Mouse (Mus musculus): ENCODE data around the gene Syndig1. TPM values are rescaled to one million over a fixed set of nuclear protein-coding genes. Genes with fewer than 3 reads are reported as not detected.
A peak's percentile ranks its signal among the peaks of the same experiment; 100 is the strongest.

Syndig1 gene
- 16.4 and 16.6 TPM in 2 replicates for polyA plus RNA-seq (2014; fragmentation: Nextera tagmentation; extraction: Ambion mirVana)

- WGBS: 86% methylated on average over 2 of the region's 2 CpGs
- peaks cover 4% of the 10 kb centered on the region; the same call in 1 of the 2 replicates for H3K4me1 ChIP-seq (ENCODE audit: control insufficient read depth, insufficient read depth, low read length)
- H3K27me3 ChIP-seq (replicated peaks; ENCODE audit: control insufficient read depth, insufficient read depth, low read length): 0 out of 2 replicates have a peak, but pooled peaks cover 12% of the 10 kb centered on the region
- no peak for DNase-seq (ENCODE audit: low spot score)
- ATAC-seq: no peak
- H3K9ac ChIP-seq (ENCODE audit: low read length): peak within 1 kb of the TSS; percentile 66; the same call in 1 of the 2 replicates
- H3K36me3 ChIP-seq (ENCODE audit: control insufficient read depth, insufficient read depth, low read length): no peaks in the 10 kb centered on the region
- peak within 1 kb of the TSS; percentile 97 for H3K4me2 ChIP-seq (ENCODE audit: low read length)
- H3K9me3 ChIP-seq (replicated peaks; ENCODE audit: control insufficient read depth, low read length): no peaks in the 10 kb centered on the region
- no peak within 1 kb of the TSS for H3K27ac ChIP-seq (ENCODE audit: low read depth, low read length)
- peak within 1 kb of the TSS; percentile 60 for H3K4me3 ChIP-seq (ENCODE audit: low read depth, low read length)
Observed at GRCm38 (mm10) chr2:149828911-149829310, at the start of gene Syndig1. Gene Syndig1, plus strand, starts transcription at chr2:149829211.

DNA sequence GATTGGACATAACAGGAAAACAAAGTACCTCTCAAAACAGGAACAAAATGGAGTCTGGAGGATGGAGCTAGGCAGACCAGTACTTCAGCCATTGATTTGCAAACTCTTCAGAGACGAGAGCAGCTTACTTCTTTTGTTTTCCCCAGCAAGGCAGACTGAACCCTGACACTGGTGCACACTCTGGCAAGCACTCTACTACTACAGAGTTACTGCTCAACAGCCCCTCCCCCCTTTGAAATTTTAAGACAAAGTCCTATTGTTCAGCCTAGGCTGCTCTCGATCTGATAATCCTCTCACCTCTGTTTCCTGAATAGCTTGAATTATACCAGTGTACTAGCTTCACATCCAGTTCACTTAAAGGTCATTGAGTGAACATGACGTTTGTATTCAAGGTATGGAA, 30.4 kb upstream of the Syndig1 start:
- peak; percentile 14 for DNase-seq (ENCODE audit: low spot score)
- H3K36me3 ChIP-seq (ENCODE audit: control insufficient read depth, insufficient read depth, low read length): no peaks in the 10 kb centered on the region
- H3K4me2 ChIP-seq (ENCODE audit: low read length): no peak overlapping the region
- no peak overlapping the region for H3K4me3 ChIP-seq (ENCODE audit: low read depth, low read length)
- H3K4me1 ChIP-seq (ENCODE audit: control insufficient read depth, insufficient read depth, low read length): no peaks in the 10 kb centered on the region
- no peak overlapping the region for H3K27ac ChIP-seq (ENCODE audit: low read depth, low read length)
- no peak overlapping the region for H3K9ac ChIP-seq (ENCODE audit: low read length)
- no peaks in the 10 kb centered on the region for H3K9me3 ChIP-seq (replicated peaks; ENCODE audit: control insufficient read depth, low read length)
- H3K27me3 ChIP-seq (replicated peaks; ENCODE audit: control insufficient read depth, insufficient read depth, low read length): no peaks in the 10 kb centered on the region
- 1% methylated on average over 3 of the region's 3 CpGs for WGBS
- ATAC-seq: peak; percentile 29; the same call in 1 of the 2 replicates

DNA sequence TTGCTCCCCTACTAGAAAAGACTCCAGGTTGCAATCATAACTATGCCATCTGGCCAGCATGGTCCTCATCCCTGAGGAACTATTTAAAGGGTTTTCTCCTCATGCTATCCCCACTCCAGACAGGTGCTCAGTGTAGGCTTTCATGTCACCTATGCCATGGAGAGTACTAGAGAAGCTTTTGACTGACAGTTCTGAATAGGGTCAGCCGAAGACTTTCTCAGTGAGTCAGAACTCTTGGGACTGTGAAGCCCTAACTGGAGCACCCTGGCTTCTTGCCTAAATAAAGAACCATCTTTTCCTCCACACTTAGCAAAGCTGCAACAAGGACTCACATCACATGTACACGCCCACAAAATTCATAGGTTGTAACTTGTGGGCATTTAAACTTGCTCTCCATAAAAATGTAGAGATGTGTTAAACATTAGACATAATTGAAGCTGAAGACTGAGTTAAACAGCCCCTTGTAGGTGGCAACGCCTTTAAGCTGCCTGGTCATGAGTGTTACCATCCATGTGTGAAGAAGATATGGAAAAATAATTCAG, 24.3 kb upstream of the Syndig1 start:
- Histone ChIP-seq H3K4me1 (ENCODE audit: control insufficient read depth, insufficient read depth, low read length) (no peaks in the 10 kb centered on the region), H3K4me3 (ENCODE audit: low read depth, low read length) (no peak overlapping the region), H3K9me3 (replicated peaks; ENCODE audit: control insufficient read depth, low read length) (no peaks in the 10 kb centered on the region), H3K9ac (ENCODE audit: low read length) (no peak overlapping the region), H3K27ac (ENCODE audit: low read depth, low read length) (no peak overlapping the region), H3K36me3 (ENCODE audit: control insufficient read depth, insufficient read depth, low read length) (no peaks in the 10 kb centered on the region), H3K4me2 (ENCODE audit: low read length) (no peak overlapping the region), H3K27me3 (replicated peaks; ENCODE audit: control insufficient read depth, insufficient read depth, low read length) (no peaks in the 10 kb centered on the region)
- ATAC-seq (no peak), DNase-seq (ENCODE audit: low spot score) (no peak)
- WGBS: 92% methylated on average over 3 of the region's 3 CpGs

- WGBS: 83% methylated on average over 2 of the region's 2 CpGs
- H3K9ac ChIP-seq (ENCODE audit: low read length): no peak overlapping the region
Observed at GRCm38 (mm10) chr2:149805256-149805655, 23.8 kb upstream of the Syndig1 start.

DNA sequence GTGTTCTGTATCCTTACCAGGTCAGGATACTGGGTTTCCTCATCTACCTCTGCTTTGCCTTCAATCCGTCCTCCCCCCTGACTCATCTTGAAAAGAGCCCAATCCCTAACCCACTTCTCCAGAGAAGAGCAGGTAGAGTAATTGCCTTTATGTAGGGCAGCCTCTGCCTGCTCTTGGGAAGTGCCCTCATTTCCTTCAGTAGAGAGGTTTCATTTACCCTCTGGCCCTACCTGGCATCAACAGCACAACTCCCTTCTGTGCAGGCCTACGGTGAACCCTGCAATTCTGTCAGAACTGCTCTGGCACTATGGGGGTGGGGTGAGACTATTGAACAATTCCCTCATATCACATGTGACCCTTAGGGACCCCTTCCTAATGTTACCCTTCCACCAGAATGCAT, 16.1 kb upstream of the Syndig1 start:
- DNase-seq (ENCODE audit: low spot score) (no peak), ATAC-seq (no peak)
- Histone ChIP-seq H3K36me3 (ENCODE audit: control insufficient read depth, insufficient read depth, low read length) (no peaks in the 10 kb centered on the region), H3K9me3 (replicated peaks; ENCODE audit: control insufficient read depth, low read length) (no peaks in the 10 kb centered on the region), H3K4me2 (ENCODE audit: low read length) (no peak overlapping the region), H3K4me1 (ENCODE audit: control insufficient read depth, insufficient read depth, low read length) (no peaks in the 10 kb centered on the region), H3K9ac (ENCODE audit: low read length) (no peak overlapping the region), H3K4me3 (ENCODE audit: low read depth, low read length) (no peak overlapping the region), H3K27me3 (replicated peaks; ENCODE audit: control insufficient read depth, insufficient read depth, low read length) (no peaks in the 10 kb centered on the region), H3K27ac (ENCODE audit: low read depth, low read length) (no peak overlapping the region)
- 74% methylated on average over 2 of the region's 2 CpGs for WGBS

More at GRCm38 (mm10) chr2:149805256-149805655, 23.8 kb upstream of the Syndig1 start:
- no peak overlapping the region for H3K27ac ChIP-seq (ENCODE audit: low read depth, low read length)
- no peak overlapping the region for H3K4me2 ChIP-seq (ENCODE audit: low read length)
- DNase-seq (ENCODE audit: low spot score) (no peak), ATAC-seq (no peak)
- no peaks in the 10 kb centered on the region for H3K27me3 ChIP-seq (replicated peaks; ENCODE audit: control insufficient read depth, insufficient read depth, low read length)
- H3K36me3 ChIP-seq (ENCODE audit: control insufficient read depth, insufficient read depth, low read length): no peaks in the 10 kb centered on the region
- no peaks in the 10 kb centered on the region for H3K4me1 ChIP-seq (ENCODE audit: control insufficient read depth, insufficient read depth, low read length)
- H3K9me3 ChIP-seq (replicated peaks; ENCODE audit: control insufficient read depth, low read length): no peaks in the 10 kb centered on the region
- no peak overlapping the region for H3K4me3 ChIP-seq (ENCODE audit: low read depth, low read length)

DNA sequence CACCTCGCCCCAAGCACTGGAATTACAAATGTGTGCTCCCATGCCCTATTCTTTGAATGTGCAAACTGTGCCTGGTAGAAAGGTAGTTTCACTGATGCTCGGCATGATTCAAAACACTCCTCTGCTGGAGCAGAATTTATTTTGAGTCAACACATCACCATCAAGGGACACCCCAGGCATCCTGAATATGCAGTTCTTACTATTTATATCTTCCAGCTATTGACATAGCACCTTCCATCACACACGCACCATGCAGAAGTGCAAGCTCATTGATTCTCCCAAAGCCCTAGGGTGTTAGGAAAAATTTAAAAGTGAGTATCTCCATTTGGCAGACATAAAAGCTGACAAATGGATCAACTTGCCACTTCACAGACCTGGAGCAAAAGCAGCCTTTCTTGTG, 10.6 kb upstream of the Syndig1 start:
- 78% methylated on average over 3 of the region's 3 CpGs for WGBS
- Histone ChIP-seq H3K27me3 (replicated peaks; ENCODE audit: control insufficient read depth, insufficient read depth, low read length) (no peaks in the 10 kb centered on the region), H3K9me3 (replicated peaks; ENCODE audit: control insufficient read depth, low read length) (no peaks in the 10 kb centered on the region), H3K27ac (ENCODE audit: low read depth, low read length) (no peak overlapping the region), H3K4me2 (ENCODE audit: low read length) (no peak overlapping the region), H3K9ac (ENCODE audit: low read length) (no peak overlapping the region), H3K36me3 (ENCODE audit: control insufficient read depth, insufficient read depth, low read length) (no peaks in the 10 kb centered on the region), H3K4me3 (ENCODE audit: low read depth, low read length) (no peak overlapping the region), H3K4me1 (ENCODE audit: control insufficient read depth, insufficient read depth, low read length) (no peaks in the 10 kb centered on the region)
- DNase-seq (ENCODE audit: low spot score) (no peak), ATAC-seq (no peak)

DNA sequence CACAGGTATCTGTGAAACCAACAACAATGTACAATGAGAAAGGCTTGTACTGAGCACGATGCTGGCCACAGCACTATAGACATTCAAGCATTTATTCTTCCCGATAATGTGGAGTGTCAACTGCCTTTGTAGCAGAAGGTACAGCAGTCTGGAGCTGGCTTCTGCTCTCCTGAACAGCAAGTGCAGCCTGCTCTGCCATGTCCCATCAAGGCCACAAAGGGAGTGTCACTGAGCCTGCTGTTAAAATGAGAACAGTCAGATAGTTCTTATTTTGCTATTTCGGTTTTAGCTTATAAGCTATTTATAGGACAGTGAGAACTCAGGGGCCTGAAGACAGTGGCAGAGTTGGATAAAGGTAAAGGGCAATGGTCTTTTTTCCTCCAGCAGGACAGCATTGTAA, 9.3 kb upstream of the Syndig1 start:
- Histone ChIP-seq H3K4me1 (ENCODE audit: control insufficient read depth, insufficient read depth, low read length) (no peaks in the 10 kb centered on the region), H3K27me3 (replicated peaks; ENCODE audit: control insufficient read depth, insufficient read depth, low read length) (no peaks in the 10 kb centered on the region), H3K36me3 (ENCODE audit: control insufficient read depth, insufficient read depth, low read length) (no peaks in the 10 kb centered on the region), H3K9ac (ENCODE audit: low read length) (no peak overlapping the region), H3K4me2 (ENCODE audit: low read length) (no peak overlapping the region), H3K4me3 (ENCODE audit: low read depth, low read length) (no peak overlapping the region), H3K27ac (ENCODE audit: low read depth, low read length) (no peak overlapping the region), H3K9me3 (replicated peaks; ENCODE audit: control insufficient read depth, low read length) (no peaks in the 10 kb centered on the region)
- WGBS: 88% methylated on average over 3 of the region's 3 CpGs
- DNase-seq (ENCODE audit: low spot score) (no peak), ATAC-seq (no peak)

DNA sequence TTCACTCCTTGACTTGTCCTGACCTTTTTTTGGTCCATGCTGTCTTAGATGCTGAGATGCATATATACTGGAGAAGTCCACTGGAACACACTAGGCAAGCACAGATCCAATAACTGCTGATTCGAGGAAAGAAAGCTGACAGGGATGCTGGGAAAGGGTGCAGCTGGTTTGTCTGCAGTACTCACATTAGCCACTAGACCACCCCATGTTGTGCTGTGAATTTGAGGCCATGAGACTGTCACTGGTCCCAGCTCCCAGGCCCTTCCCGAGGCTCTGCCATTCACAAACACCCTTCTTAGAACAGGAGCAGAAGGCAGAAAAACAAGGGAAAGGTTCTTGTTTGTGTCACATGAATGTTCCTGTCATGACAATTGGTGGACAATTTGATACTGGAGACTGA, 8.8 kb upstream of the Syndig1 start:
- no peak overlapping the region for H3K4me2 ChIP-seq (ENCODE audit: low read length)
- H3K9ac ChIP-seq (ENCODE audit: low read length): no peak overlapping the region
- no peak overlapping the region for H3K4me3 ChIP-seq (ENCODE audit: low read depth, low read length)
- H3K27ac ChIP-seq (ENCODE audit: low read depth, low read length): no peak overlapping the region
- no peaks in the 10 kb centered on the region for H3K27me3 ChIP-seq (replicated peaks; ENCODE audit: control insufficient read depth, insufficient read depth, low read length)
- H3K36me3 ChIP-seq (ENCODE audit: control insufficient read depth, insufficient read depth, low read length): no peaks in the 10 kb centered on the region
- no peaks in the 10 kb centered on the region for H3K4me1 ChIP-seq (ENCODE audit: control insufficient read depth, insufficient read depth, low read length)
- no peaks in the 10 kb centered on the region for H3K9me3 ChIP-seq (replicated peaks; ENCODE audit: control insufficient read depth, low read length)
- DNase-seq (ENCODE audit: low spot score): no peak
- WGBS: 33% methylated on average over 2 of the region's 2 CpGs
- ATAC-seq: no peak

GRCm38 (mm10) chr2:149829955-149830535, 1.0 kb downstream of the Syndig1 start:
- Histone ChIP-seq H3K4me3 (ENCODE audit: low read depth, low read length) (peak overlapping the region; percentile 60), H3K4me1 (ENCODE audit: control insufficient read depth, insufficient read depth, low read length) (peaks cover 4% of the 10 kb centered on the region; the same call in 1 of the 2 replicates), H3K36me3 (ENCODE audit: control insufficient read depth, insufficient read depth, low read length) (no peaks in the 10 kb centered on the region), H3K27me3 (replicated peaks; ENCODE audit: control insufficient read depth, insufficient read depth, low read length) (0 out of 2 replicates have a peak, but pooled peaks cover 12% of the 10 kb centered on the region), H3K9ac (ENCODE audit: low read length) (peak overlapping the region; percentile 66), H3K4me2 (ENCODE audit: low read length) (peak overlapping the region; percentile 97), H3K9me3 (replicated peaks; ENCODE audit: control insufficient read depth, low read length) (no peaks in the 10 kb centered on the region), H3K27ac (ENCODE audit: low read depth, low read length) (no peak overlapping the region)
- 2% methylated on average over 26 of the region's 26 CpGs for WGBS
- DNase-seq (ENCODE audit: low spot score) (peak; percentile 19), ATAC-seq (0 out of 2 replicates have a peak, but pooled peaks have one; percentile 18)

All from forebrain, embryonic 14.5 days (tissue).